Mouse (Mus musculus): ENCODE results near the gene Mb21d2. TPM values are rescaled to one million over a fixed set of nuclear protein-coding genes. Genes with fewer than 3 reads are reported as not detected.

The Mb21d2 gene
- polyA plus RNA-seq, 1 experiment: 20.4 TPM

- no peak overlapping the region for H3K4me3 ChIP-seq (ENCODE audit: low read depth, low read length)
- no peaks in the 10 kb centered on the region for H3K9me3 ChIP-seq (replicated peaks; ENCODE audit: control insufficient read depth, insufficient read depth, low read length, poor library complexity, severe bottlenecking)
- no peaks in the 10 kb centered on the region for H3K27me3 ChIP-seq (ENCODE audit: control insufficient read depth, insufficient read depth, low read length, poor library complexity, severe bottlenecking)
- H3K27ac ChIP-seq (ENCODE audit: insufficient read depth, low read length): no peak overlapping the region
- H3K9ac ChIP-seq (ENCODE audit: low read depth, poor library complexity, severe bottlenecking): no peak overlapping the region
- H3K4me1 ChIP-seq (ENCODE audit: control insufficient read depth, insufficient read depth, low read length): peaks cover 1% of the 10 kb centered on the region
- no peak for TF ChIP-seq POLR2A (IDR thresholded peaks at IDR 0.05; ENCODE audit: insufficient read depth, low read length)
- no peaks in the 10 kb centered on the region for H3K36me3 ChIP-seq (ENCODE audit: control insufficient read depth, insufficient read depth, low read length, poor library complexity, severe bottlenecking)
Measured at GRCm38 (mm10) chr16:28863616-28864015, 65.9 kb downstream of the Mb21d2 start.

- Histone ChIP-seq H3K9me3 (replicated peaks; ENCODE audit: control insufficient read depth, insufficient read depth, low read length, poor library complexity, severe bottlenecking) (no peaks in the 10 kb centered on the region), H3K4me1 (ENCODE audit: control insufficient read depth, insufficient read depth, low read length) (peaks cover 1% of the 10 kb centered on the region), H3K27me3 (ENCODE audit: control insufficient read depth, insufficient read depth, low read length, poor library complexity, severe bottlenecking) (no peaks in the 10 kb centered on the region), H3K9ac (ENCODE audit: low read depth, poor library complexity, severe bottlenecking) (no peak overlapping the region), H3K36me3 (ENCODE audit: control insufficient read depth, insufficient read depth, low read length, poor library complexity, severe bottlenecking) (no peaks in the 10 kb centered on the region), H3K4me3 (ENCODE audit: low read depth, low read length) (no peak overlapping the region), H3K27ac (ENCODE audit: insufficient read depth, low read length) (no peak overlapping the region)
- TF ChIP-seq CTCF (IDR thresholded peaks at IDR 0.05; ENCODE audit: low read depth, low read length): no peak
- TF ChIP-seq POLR2A (IDR thresholded peaks at IDR 0.05; ENCODE audit: insufficient read depth, low read length): no peak
- no peak for TF ChIP-seq EP300 (IDR thresholded peaks at IDR 0.05; ENCODE audit: insufficient read depth, low read depth, low read length)
Measured at GRCm38 (mm10) chr16:28862093-28862492, 67.4 kb downstream of the Mb21d2 start.

GRCm38 (mm10) chr16:28859678-28860077, 69.8 kb downstream of the Mb21d2 start:
- no peak overlapping the region; the same call in 1 of the 2 replicates for H3K27ac ChIP-seq (ENCODE audit: insufficient read depth, low read length)
- H3K4me3 ChIP-seq (ENCODE audit: low read depth, low read length): no peak overlapping the region
- H3K9me3 ChIP-seq (replicated peaks; ENCODE audit: control insufficient read depth, insufficient read depth, low read length, poor library complexity, severe bottlenecking): no peaks in the 10 kb centered on the region
- TF ChIP-seq CTCF (IDR thresholded peaks at IDR 0.05; ENCODE audit: low read depth, low read length) (no peak), EP300 (IDR thresholded peaks at IDR 0.05; ENCODE audit: insufficient read depth, low read depth, low read length) (no peak), POLR2A (IDR thresholded peaks at IDR 0.05; ENCODE audit: insufficient read depth, low read length) (no peak)
- no peaks in the 10 kb centered on the region for H3K36me3 ChIP-seq (ENCODE audit: control insufficient read depth, insufficient read depth, low read length, poor library complexity, severe bottlenecking)
- H3K9ac ChIP-seq (ENCODE audit: low read depth, poor library complexity, severe bottlenecking): no peak overlapping the region
- peaks cover 1% of the 10 kb centered on the region for H3K4me1 ChIP-seq (ENCODE audit: control insufficient read depth, insufficient read depth, low read length)
- H3K27me3 ChIP-seq (ENCODE audit: control insufficient read depth, insufficient read depth, low read length, poor library complexity, severe bottlenecking): no peaks in the 10 kb centered on the region

- H3K9me3 ChIP-seq (replicated peaks; ENCODE audit: control insufficient read depth, insufficient read depth, low read length, poor library complexity, severe bottlenecking): no peaks in the 10 kb centered on the region
- H3K36me3 ChIP-seq (ENCODE audit: control insufficient read depth, insufficient read depth, low read length, poor library complexity, severe bottlenecking): no peaks in the 10 kb centered on the region
- TF ChIP-seq EP300 (IDR thresholded peaks at IDR 0.05; ENCODE audit: insufficient read depth, low read depth, low read length): no peak
- TF ChIP-seq POLR2A (IDR thresholded peaks at IDR 0.05; ENCODE audit: insufficient read depth, low read length): no peak
- TF ChIP-seq CTCF (IDR thresholded peaks at IDR 0.05; ENCODE audit: low read depth, low read length): no peak
- no peak overlapping the region for H3K4me3 ChIP-seq (ENCODE audit: low read depth, low read length)
- H3K27ac ChIP-seq (ENCODE audit: insufficient read depth, low read length): no peak overlapping the region
- H3K27me3 ChIP-seq (ENCODE audit: control insufficient read depth, insufficient read depth, low read length, poor library complexity, severe bottlenecking): no peaks in the 10 kb centered on the region
- peaks cover 1% of the 10 kb centered on the region for H3K4me1 ChIP-seq (ENCODE audit: control insufficient read depth, insufficient read depth, low read length)
- H3K9ac ChIP-seq (ENCODE audit: low read depth, poor library complexity, severe bottlenecking): no peak overlapping the region
Measured at GRCm38 (mm10) chr16:28859009-28859288, 70.5 kb downstream of the Mb21d2 start.

- Histone ChIP-seq H3K4me3 (ENCODE audit: low read depth, low read length) (no peak overlapping the region), H3K27ac (ENCODE audit: insufficient read depth, low read length) (no peak overlapping the region), H3K4me1 (ENCODE audit: control insufficient read depth, insufficient read depth, low read length) (peaks cover 1% of the 10 kb centered on the region), H3K36me3 (ENCODE audit: control insufficient read depth, insufficient read depth, low read length, poor library complexity, severe bottlenecking) (no peaks in the 10 kb centered on the region), H3K9me3 (replicated peaks; ENCODE audit: control insufficient read depth, insufficient read depth, low read length, poor library complexity, severe bottlenecking) (no peaks in the 10 kb centered on the region), H3K27me3 (ENCODE audit: control insufficient read depth, insufficient read depth, low read length, poor library complexity, severe bottlenecking) (no peaks in the 10 kb centered on the region), H3K9ac (ENCODE audit: low read depth, poor library complexity, severe bottlenecking) (no peak overlapping the region)
- TF ChIP-seq EP300 (IDR thresholded peaks at IDR 0.05; ENCODE audit: insufficient read depth, low read depth, low read length) (no peak), POLR2A (IDR thresholded peaks at IDR 0.05; ENCODE audit: insufficient read depth, low read length) (no peak), CTCF (IDR thresholded peaks at IDR 0.05; ENCODE audit: low read depth, low read length) (no peak)
Measured at GRCm38 (mm10) chr16:28858210-28859008, 71.1 kb downstream of the Mb21d2 start.

GRCm38 (mm10) chr16:28851409-28851821, 78.1 kb downstream of the Mb21d2 start:
- TF ChIP-seq EP300 (IDR thresholded peaks at IDR 0.05; ENCODE audit: insufficient read depth, low read depth, low read length) (no peak), POLR2A (IDR thresholded peaks at IDR 0.05; ENCODE audit: insufficient read depth, low read length) (no peak), CTCF (IDR thresholded peaks at IDR 0.05; ENCODE audit: low read depth, low read length) (no peak)
- no peaks in the 10 kb centered on the region for H3K36me3 ChIP-seq (ENCODE audit: control insufficient read depth, insufficient read depth, low read length, poor library complexity, severe bottlenecking)

More at GRCm38 (mm10) chr16:28851409-28851821, 78.1 kb downstream of the Mb21d2 start:
- no peak overlapping the region for H3K9ac ChIP-seq (ENCODE audit: low read depth, poor library complexity, severe bottlenecking)
- H3K9me3 ChIP-seq (replicated peaks; ENCODE audit: control insufficient read depth, insufficient read depth, low read length, poor library complexity, severe bottlenecking): peaks cover 6% of the 10 kb centered on the region
- no peaks in the 10 kb centered on the region for H3K4me1 ChIP-seq (ENCODE audit: control insufficient read depth, insufficient read depth, low read length)
- no peak overlapping the region for H3K27ac ChIP-seq (ENCODE audit: insufficient read depth, low read length)
- H3K4me3 ChIP-seq (ENCODE audit: low read depth, low read length): no peak overlapping the region
- no peaks in the 10 kb centered on the region for H3K27me3 ChIP-seq (ENCODE audit: control insufficient read depth, insufficient read depth, low read length, poor library complexity, severe bottlenecking)
